Mouse (Mus musculus): ENCODE measurements around the gene Wdr74. TPM values are rescaled to one million over a fixed set of nuclear protein-coding genes. Genes with fewer than 3 reads are reported as not detected.
A peak's percentile ranks its signal among the peaks of the same experiment; 100 is the strongest.

Wdr74 gene
- polyA plus RNA-seq, 1 experiment from 2014 or later: 80.8 TPM

DNA sequence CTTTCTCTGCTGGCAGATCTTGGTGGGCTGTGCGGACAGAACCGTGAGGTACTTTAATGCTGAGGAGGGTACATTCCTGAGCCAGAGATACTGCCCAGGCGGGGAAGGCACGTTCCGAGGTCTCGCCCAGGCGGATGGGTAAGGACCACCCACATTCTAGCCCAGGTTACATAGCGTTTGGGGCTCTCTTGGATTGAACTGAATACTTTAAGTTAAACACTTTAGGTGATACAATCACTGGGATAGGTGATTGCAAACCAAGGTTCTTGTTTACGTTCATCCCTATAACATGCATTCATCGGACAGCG lies 487 bp downstream of the Wdr74 start:
- Histone ChIP-seq H3K9me3 (ENCODE audit: control insufficient read depth, low read length) (no peaks in the 10 kb centered on the region), H3K27ac (peak overlapping the region; percentile 58), H3K27me3 (ENCODE audit: control insufficient read depth, insufficient read depth, low read length) (no peaks in the 10 kb centered on the region), H3K9ac (peak overlapping the region; percentile 81), H3K4me3 (replicated peaks; ENCODE audit: low read length) (peak overlapping the region; percentile 83), H3K4me1 (replicated peaks; ENCODE audit: control insufficient read depth, insufficient read depth, low read length) (0 out of 2 replicates have a peak, but pooled peaks cover 12% of the 10 kb centered on the region), H3K36me3 (replicated peaks; ENCODE audit: control insufficient read depth, insufficient read depth) (peaks cover 30% of the 10 kb centered on the region), H3K4me2 (replicated peaks) (peak overlapping the region; percentile 96)
- WGBS: 4% methylated on average over 11 of the region's 11 CpGs
- ATAC-seq (ENCODE audit: low FRiP score): 0 out of 2 replicates have a peak, but pooled peaks have one; percentile 29
- DNase-seq (ENCODE audit: low spot score): no peak

GRCm38 (mm10) chr19:8738911-8739310 lies 3.3 kb downstream of the Wdr74 start:
- Histone ChIP-seq H3K9me3 (ENCODE audit: control insufficient read depth, low read length) (no peaks in the 10 kb centered on the region), H3K27ac (no peak overlapping the region), H3K4me1 (replicated peaks; ENCODE audit: control insufficient read depth, insufficient read depth, low read length) (peaks cover 28% of the 10 kb centered on the region), H3K36me3 (replicated peaks; ENCODE audit: control insufficient read depth, insufficient read depth) (peaks cover 41% of the 10 kb centered on the region), H3K27me3 (ENCODE audit: control insufficient read depth, insufficient read depth, low read length) (no peaks in the 10 kb centered on the region), H3K9ac (no peak overlapping the region), H3K4me3 (replicated peaks; ENCODE audit: low read length) (no peak overlapping the region), H3K4me2 (replicated peaks) (no peak overlapping the region)
- no peak for ATAC-seq (ENCODE audit: low FRiP score)
- WGBS: 92% methylated on average over 7 of the region's 7 CpGs
- no peak for DNase-seq (ENCODE audit: low spot score)

DNA sequence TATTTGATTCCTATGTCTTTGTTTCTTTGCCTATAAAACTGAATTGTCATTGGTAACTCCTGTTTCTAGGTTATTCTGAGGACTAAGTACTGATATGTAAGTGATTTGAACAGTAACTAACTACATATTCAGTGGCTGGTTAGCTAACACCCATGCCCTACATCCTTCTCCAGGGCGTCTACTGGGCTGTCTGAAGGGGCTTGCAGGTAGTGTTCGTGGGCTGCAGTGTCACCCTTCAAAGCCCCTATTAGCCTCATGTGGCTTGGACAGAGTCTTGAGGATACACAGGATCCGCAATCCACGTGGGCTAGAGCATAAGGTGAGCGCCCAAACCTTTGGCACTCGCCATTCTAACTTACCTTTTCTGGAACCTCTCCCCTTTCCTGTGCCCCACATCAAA lies 4.0 kb downstream of the Wdr74 start:
- Histone ChIP-seq H3K4me3 (replicated peaks; ENCODE audit: low read length) (no peak overlapping the region), H3K27ac (no peak overlapping the region), H3K9me3 (ENCODE audit: control insufficient read depth, low read length) (no peaks in the 10 kb centered on the region), H3K27me3 (ENCODE audit: control insufficient read depth, insufficient read depth, low read length) (no peaks in the 10 kb centered on the region), H3K4me2 (replicated peaks) (no peak overlapping the region), H3K9ac (no peak overlapping the region), H3K4me1 (replicated peaks; ENCODE audit: control insufficient read depth, insufficient read depth, low read length) (peaks cover 28% of the 10 kb centered on the region), H3K36me3 (replicated peaks; ENCODE audit: control insufficient read depth, insufficient read depth) (peaks cover 48% of the 10 kb centered on the region)
- no peak for DNase-seq (ENCODE audit: low spot score)
- no peak for ATAC-seq (ENCODE audit: low FRiP score)
- WGBS: 91% methylated on average over 6 of the region's 6 CpGs

DNA sequence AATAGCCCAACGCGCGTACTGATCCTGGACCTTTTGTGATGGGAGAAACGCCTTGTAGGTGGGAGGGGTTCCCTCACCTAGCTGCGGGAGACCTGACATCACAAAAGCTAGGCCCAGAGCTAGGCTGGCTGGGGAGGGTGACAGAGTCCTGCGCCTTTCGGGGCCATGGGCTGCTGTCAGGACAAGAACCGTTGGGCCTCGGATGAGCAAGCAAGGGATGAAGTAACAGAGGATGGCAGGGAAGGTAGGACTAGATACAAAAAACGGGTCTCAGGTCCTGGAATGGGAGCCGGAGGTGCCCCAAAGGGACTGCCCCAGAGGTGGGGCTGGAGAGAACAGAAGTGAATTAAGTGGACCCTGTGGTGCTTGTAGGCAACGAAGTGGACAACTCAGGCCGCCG lies 5.0 kb downstream of the Wdr74 start, which contains the start of gene 1700092M07Rik:
1700092M07Rik (plus strand) TSS at position 116 of the 400 bp plus-strand sequence.
- WGBS: 71% methylated on average over 14 of the region's 14 CpGs
- Histone ChIP-seq H3K27ac (peak within 1 kb of the TSS; percentile 94), H3K9ac (peak within 1 kb of the TSS; percentile 89), H3K4me3 (replicated peaks; ENCODE audit: low read length) (peak within 1 kb of the TSS; percentile 75), H3K27me3 (ENCODE audit: control insufficient read depth, insufficient read depth, low read length) (no peaks in the 10 kb centered on the region), H3K4me1 (replicated peaks; ENCODE audit: control insufficient read depth, insufficient read depth, low read length) (peaks cover 25% of the 10 kb centered on the region), H3K9me3 (ENCODE audit: control insufficient read depth, low read length) (no peaks in the 10 kb centered on the region), H3K4me2 (replicated peaks) (peak within 1 kb of the TSS; percentile 98), H3K36me3 (replicated peaks; ENCODE audit: control insufficient read depth, insufficient read depth) (peaks cover 58% of the 10 kb centered on the region)
- ATAC-seq (ENCODE audit: low FRiP score): peak; percentile 16; the same call in 1 of the 2 replicates
- DNase-seq (ENCODE audit: low spot score): no peak

GRCm38 (mm10) chr19:8741243-8741869 lies 5.7 kb downstream of the Wdr74 start, which contains the start of gene Stx5a:
Gene Stx5a, plus strand, starts transcription at chr19:8741413.
- H3K4me1 ChIP-seq (replicated peaks; ENCODE audit: control insufficient read depth, insufficient read depth, low read length): peaks cover 22% of the 10 kb centered on the region
- H3K27ac ChIP-seq: peak within 1 kb of the TSS; percentile 94
- H3K4me3 ChIP-seq (replicated peaks; ENCODE audit: low read length): peak within 1 kb of the TSS; percentile 75
- DNase-seq (ENCODE audit: low spot score): peak; percentile 97
- under 1% methylated on average over 36 of the region's 36 CpGs for WGBS
- ATAC-seq (ENCODE audit: low FRiP score): peak; percentile 98
- H3K4me2 ChIP-seq (replicated peaks): peak within 1 kb of the TSS; percentile 98
- H3K27me3 ChIP-seq (ENCODE audit: control insufficient read depth, insufficient read depth, low read length): no peaks in the 10 kb centered on the region
- H3K9me3 ChIP-seq (ENCODE audit: control insufficient read depth, low read length): no peaks in the 10 kb centered on the region
- H3K36me3 ChIP-seq (replicated peaks; ENCODE audit: control insufficient read depth, insufficient read depth): peaks cover 65% of the 10 kb centered on the region
- H3K9ac ChIP-seq: peak within 1 kb of the TSS; percentile 89

DNA sequence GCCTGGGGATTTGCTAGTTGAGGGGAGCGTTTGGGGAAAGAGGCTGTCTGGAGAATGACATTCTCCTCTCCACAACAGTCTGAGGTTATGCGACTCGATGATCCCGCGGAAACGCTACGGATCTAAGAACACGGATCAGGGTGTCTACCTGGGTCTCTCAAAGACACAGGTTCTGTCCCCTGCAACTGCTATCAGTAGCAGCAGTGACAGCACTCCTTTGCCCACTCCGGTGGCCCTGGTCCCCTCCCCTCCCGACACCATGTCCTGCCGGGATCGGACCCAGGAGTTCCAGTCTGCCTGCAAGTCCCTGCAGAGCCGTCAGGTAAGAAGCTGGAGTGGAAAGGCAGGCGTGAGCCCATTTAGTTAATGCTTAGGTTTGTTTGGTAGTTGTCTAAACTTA lies 6.5 kb downstream of the Wdr74 start:
- WGBS: 25% methylated on average over 14 of the region's 14 CpGs
- DNase-seq (ENCODE audit: low spot score) (no peak), ATAC-seq (ENCODE audit: low FRiP score) (no peak)
- H3K9me3 ChIP-seq (ENCODE audit: control insufficient read depth, low read length): no peaks in the 10 kb centered on the region
- H3K4me1 ChIP-seq (replicated peaks; ENCODE audit: control insufficient read depth, insufficient read depth, low read length): peaks cover 22% of the 10 kb centered on the region
- peaks cover 74% of the 10 kb centered on the region for H3K36me3 ChIP-seq (replicated peaks; ENCODE audit: control insufficient read depth, insufficient read depth)
- H3K4me2 ChIP-seq (replicated peaks): peak overlapping the region; percentile 98
- no peaks in the 10 kb centered on the region for H3K27me3 ChIP-seq (ENCODE audit: control insufficient read depth, insufficient read depth, low read length)
- H3K9ac ChIP-seq: peak overlapping the region; percentile 89
- peak overlapping the region; percentile 75 for H3K4me3 ChIP-seq (replicated peaks; ENCODE audit: low read length)
- H3K27ac ChIP-seq: peak overlapping the region; percentile 94

DNA sequence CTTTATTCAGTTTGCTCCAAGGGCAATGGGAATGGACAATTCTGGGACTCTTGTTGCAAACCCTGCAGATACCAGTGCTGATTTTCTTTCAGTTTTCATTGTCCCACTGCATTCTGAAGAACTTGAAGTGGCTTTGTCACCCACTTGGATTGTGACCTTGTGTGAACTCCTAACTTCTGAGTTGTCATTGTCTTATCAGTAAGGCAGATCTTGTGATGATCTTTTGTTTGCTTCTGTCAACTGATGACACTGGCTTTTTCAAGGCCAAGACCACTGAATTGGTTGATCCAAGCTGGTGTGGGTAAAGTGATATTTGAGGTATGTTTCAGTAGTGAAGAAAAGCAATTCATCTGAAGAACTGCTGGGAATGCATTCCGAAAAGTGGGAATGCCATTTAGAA lies 9.8 kb downstream of the Wdr74 start:
- Histone ChIP-seq H3K4me1 (replicated peaks; ENCODE audit: control insufficient read depth, insufficient read depth, low read length) (peaks cover 22% of the 10 kb centered on the region), H3K27me3 (ENCODE audit: control insufficient read depth, insufficient read depth, low read length) (no peaks in the 10 kb centered on the region), H3K4me3 (replicated peaks; ENCODE audit: low read length) (no peak overlapping the region), H3K36me3 (replicated peaks; ENCODE audit: control insufficient read depth, insufficient read depth) (peaks cover 78% of the 10 kb centered on the region), H3K27ac (no peak overlapping the region), H3K4me2 (replicated peaks) (no peak overlapping the region), H3K9ac (no peak overlapping the region), H3K9me3 (ENCODE audit: control insufficient read depth, low read length) (no peaks in the 10 kb centered on the region)
- WGBS: 100% methylated on average over 1 of the region's 1 CpGs
- ATAC-seq (ENCODE audit: low FRiP score) (no peak), DNase-seq (ENCODE audit: low spot score) (no peak)

DNA sequence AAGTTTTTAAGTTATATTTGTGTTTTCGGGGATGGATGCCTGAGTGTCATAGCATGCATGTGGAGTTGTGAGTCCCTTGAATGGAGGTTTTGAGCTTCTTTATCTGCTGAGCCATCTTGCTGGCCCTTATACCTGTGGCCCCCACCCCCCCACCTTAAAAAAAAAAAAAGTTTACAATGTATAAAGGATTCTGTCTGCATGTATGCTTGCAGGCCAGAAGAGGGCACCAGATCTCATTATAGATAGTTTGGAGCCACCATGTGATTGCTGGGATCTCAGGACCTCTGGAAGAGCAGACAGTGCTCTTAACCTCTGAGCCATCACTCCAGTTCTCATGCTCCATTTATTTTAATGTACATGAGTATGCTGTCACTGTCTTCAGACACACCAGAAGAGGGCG lies 11.7 kb downstream of the Wdr74 start:
- no peak for ATAC-seq (ENCODE audit: low FRiP score)
- WGBS: 82% methylated on average over 2 of the region's 2 CpGs
- DNase-seq (ENCODE audit: low spot score): no peak

DNA sequence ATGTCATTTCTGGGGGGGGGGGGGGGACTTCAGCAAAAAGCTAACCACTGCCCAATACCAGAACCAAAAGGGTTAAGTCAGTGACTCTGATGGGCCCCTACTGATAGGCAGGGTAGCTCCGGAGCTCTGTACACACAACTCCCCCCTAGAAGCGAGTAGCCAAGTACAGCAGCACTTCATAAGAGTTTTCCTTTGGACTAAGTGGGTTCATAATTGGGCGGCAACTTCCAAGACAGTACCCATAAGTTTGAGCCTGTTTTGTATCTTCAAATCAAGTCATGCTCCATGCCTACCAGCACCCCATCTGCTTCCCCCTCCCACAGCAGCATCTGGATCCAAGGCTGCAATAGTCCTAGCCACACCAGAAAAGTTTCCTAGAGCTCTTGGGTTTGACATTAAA lies 20.0 kb downstream of the Wdr74 start:
- ATAC-seq (ENCODE audit: low FRiP score) (no peak), DNase-seq (ENCODE audit: low spot score) (no peak)
- H3K4me3 ChIP-seq (replicated peaks; ENCODE audit: low read length): peak overlapping the region; percentile 84; the same call in 1 of the 2 replicates

More for the DNA sequence above, 11.7 kb downstream of the Wdr74 start:
- no peak overlapping the region for H3K27ac ChIP-seq
- H3K27me3 ChIP-seq (ENCODE audit: control insufficient read depth, insufficient read depth, low read length): no peaks in the 10 kb centered on the region
- H3K4me1 ChIP-seq (replicated peaks; ENCODE audit: control insufficient read depth, insufficient read depth, low read length): peaks cover 12% of the 10 kb centered on the region
- no peak overlapping the region for H3K4me3 ChIP-seq (replicated peaks; ENCODE audit: low read length)
- no peak overlapping the region for H3K4me2 ChIP-seq (replicated peaks)
- peaks cover 93% of the 10 kb centered on the region for H3K36me3 ChIP-seq (replicated peaks; ENCODE audit: control insufficient read depth, insufficient read depth)
- H3K9ac ChIP-seq: no peak overlapping the region
- H3K9me3 ChIP-seq (ENCODE audit: control insufficient read depth, low read length): no peaks in the 10 kb centered on the region

More for the DNA sequence above, 20.0 kb downstream of the Wdr74 start:
- Histone ChIP-seq H3K9me3 (ENCODE audit: control insufficient read depth, low read length) (no peaks in the 10 kb centered on the region), H3K27ac (no peak overlapping the region), H3K9ac (no peak overlapping the region), H3K4me2 (replicated peaks) (peak overlapping the region; percentile 90; the same call in 1 of the 2 replicates), H3K4me1 (replicated peaks; ENCODE audit: control insufficient read depth, insufficient read depth, low read length) (peaks cover 28% of the 10 kb centered on the region), H3K36me3 (replicated peaks; ENCODE audit: control insufficient read depth, insufficient read depth) (peaks cover 49% of the 10 kb centered on the region), H3K27me3 (ENCODE audit: control insufficient read depth, insufficient read depth, low read length) (no peaks in the 10 kb centered on the region)
- WGBS: 82% methylated on average over 3 of the region's 3 CpGs
